Mouse (Mus musculus): ENCODE data around the gene Acadvl.

Acadvl gene

GRCm38 (mm10) chr11:70014880-70015558 is at the start of gene Acadvl:
TSS of gene Acadvl (minus strand) at chr11:70015411.
- Histone ChIP-seq H3K4me1 (replicated peaks; ENCODE audit: low read depth, low read length) (peaks cover 79% of the 10 kb centered on the region), H3K9me3 (ENCODE audit: low read length) (no peaks in the 10 kb centered on the region), H3K4me3 (replicated peaks; ENCODE audit: low read length) (peak within 1 kb of the TSS; percentile 82), H3K36me3 (ENCODE audit: insufficient read depth, low read length) (peaks cover 44% of the 10 kb centered on the region), H3K27me3 (ENCODE audit: insufficient read depth, low read length) (peaks cover 5% of the 10 kb centered on the region; the same call in 1 of the 2 replicates)
- TF ChIP-seq NANOG (IDR thresholded peaks at IDR 0.05; ENCODE audit: borderline replicate concordance, low read length) (no peak), CTCF (conservative IDR thresholded peaks at IDR 0.05; ENCODE audit: low read length) (no peak), POU5F1 (IDR thresholded peaks at IDR 0.05; ENCODE audit: borderline replicate concordance, low read length) (no peak)

GRCm38 (mm10) chr11:70063053-70063452 is 47.8 kb upstream of the Acadvl start:
- TF ChIP-seq POU5F1 (IDR thresholded peaks at IDR 0.05; ENCODE audit: borderline replicate concordance, low read length), result no peak
- peak; percentile 62 for TF ChIP-seq CTCF (conservative IDR thresholded peaks at IDR 0.05; ENCODE audit: low read length)
- no peaks in the 10 kb centered on the region for H3K27me3 ChIP-seq (ENCODE audit: insufficient read depth, low read length)
- H3K4me3 ChIP-seq (replicated peaks; ENCODE audit: low read length), result no peak overlapping the region
- H3K4me1 ChIP-seq (replicated peaks; ENCODE audit: low read depth, low read length), result peaks cover 7% of the 10 kb centered on the region
- H3K36me3 ChIP-seq (ENCODE audit: insufficient read depth, low read length), result no peaks in the 10 kb centered on the region
- no peaks in the 10 kb centered on the region for H3K9me3 ChIP-seq (ENCODE audit: low read length)

- Histone ChIP-seq H3K36me3 (ENCODE audit: insufficient read depth, low read length) (no peaks in the 10 kb centered on the region), H3K4me1 (replicated peaks; ENCODE audit: low read depth, low read length) (peaks cover 16% of the 10 kb centered on the region), H3K9me3 (ENCODE audit: low read length) (no peaks in the 10 kb centered on the region), H3K4me3 (replicated peaks; ENCODE audit: low read length) (no peak overlapping the region), H3K27me3 (ENCODE audit: insufficient read depth, low read length) (peaks cover 10% of the 10 kb centered on the region)
- no peak for TF ChIP-seq CTCF (conservative IDR thresholded peaks at IDR 0.05; ENCODE audit: low read length)
- TF ChIP-seq NANOG (IDR thresholded peaks at IDR 0.05; ENCODE audit: borderline replicate concordance, low read length), result no peak
- TF ChIP-seq POU5F1 (IDR thresholded peaks at IDR 0.05; ENCODE audit: borderline replicate concordance, low read length), result no peak
Observed at GRCm38 (mm10) chr11:70059930-70060329, 44.7 kb upstream of the Acadvl start.

- Histone ChIP-seq H3K27me3 (ENCODE audit: insufficient read depth, low read length) (peaks cover 24% of the 10 kb centered on the region), H3K36me3 (ENCODE audit: insufficient read depth, low read length) (no peaks in the 10 kb centered on the region), H3K4me3 (replicated peaks; ENCODE audit: low read length) (no peak overlapping the region), H3K4me1 (replicated peaks; ENCODE audit: low read depth, low read length) (peaks cover 16% of the 10 kb centered on the region), H3K9me3 (ENCODE audit: low read length) (no peaks in the 10 kb centered on the region)
- no peak for TF ChIP-seq NANOG (IDR thresholded peaks at IDR 0.05; ENCODE audit: borderline replicate concordance, low read length)
- TF ChIP-seq CTCF (conservative IDR thresholded peaks at IDR 0.05; ENCODE audit: low read length), result no peak
- TF ChIP-seq POU5F1 (IDR thresholded peaks at IDR 0.05; ENCODE audit: borderline replicate concordance, low read length), result no peak
Observed at GRCm38 (mm10) chr11:70057805-70058204, 42.6 kb upstream of the Acadvl start.

GRCm38 (mm10) chr11:70055618-70056214 is 40.5 kb upstream of the Acadvl start:
- H3K4me3 ChIP-seq (replicated peaks; ENCODE audit: low read length), result peak overlapping the region; percentile 49
- H3K9me3 ChIP-seq (ENCODE audit: low read length), result no peaks in the 10 kb centered on the region
- peak; percentile 86 for TF ChIP-seq CTCF (conservative IDR thresholded peaks at IDR 0.05; ENCODE audit: low read length)
- no peak for TF ChIP-seq POU5F1 (IDR thresholded peaks at IDR 0.05; ENCODE audit: borderline replicate concordance, low read length)
- H3K4me1 ChIP-seq (replicated peaks; ENCODE audit: low read depth, low read length), result peaks cover 16% of the 10 kb centered on the region
- peaks cover 24% of the 10 kb centered on the region for H3K27me3 ChIP-seq (ENCODE audit: insufficient read depth, low read length)
- H3K36me3 ChIP-seq (ENCODE audit: insufficient read depth, low read length), result no peaks in the 10 kb centered on the region

- Histone ChIP-seq H3K9me3 (ENCODE audit: low read length) (no peaks in the 10 kb centered on the region), H3K27me3 (ENCODE audit: insufficient read depth, low read length) (peaks cover 24% of the 10 kb centered on the region), H3K4me1 (replicated peaks; ENCODE audit: low read depth, low read length) (peaks cover 9% of the 10 kb centered on the region; the same call in 1 of the 2 replicates), H3K4me3 (replicated peaks; ENCODE audit: low read length) (no peak within 1 kb of the TSS), H3K36me3 (ENCODE audit: insufficient read depth, low read length) (no peaks in the 10 kb centered on the region)
- TF ChIP-seq POU5F1 (IDR thresholded peaks at IDR 0.05; ENCODE audit: borderline replicate concordance, low read length) (no peak), CTCF (conservative IDR thresholded peaks at IDR 0.05; ENCODE audit: low read length) (no peak), NANOG (IDR thresholded peaks at IDR 0.05; ENCODE audit: borderline replicate concordance, low read length) (no peak)
Observed at GRCm38 (mm10) chr11:70053898-70054570, 38.8 kb upstream of the Acadvl start, which contains the start of gene Asgr1. TSS of gene Asgr1 (plus strand) at chr11:70054085.

GRCm38 (mm10) chr11:70053156-70053555 is 37.9 kb upstream of the Acadvl start:
- Histone ChIP-seq H3K4me3 (replicated peaks; ENCODE audit: low read length) (no peak overlapping the region), H3K4me1 (replicated peaks; ENCODE audit: low read depth, low read length) (peaks cover 9% of the 10 kb centered on the region; the same call in 1 of the 2 replicates), H3K27me3 (ENCODE audit: insufficient read depth, low read length) (peaks cover 24% of the 10 kb centered on the region), H3K36me3 (ENCODE audit: insufficient read depth, low read length) (no peaks in the 10 kb centered on the region), H3K9me3 (ENCODE audit: low read length) (no peaks in the 10 kb centered on the region)
- TF ChIP-seq POU5F1 (IDR thresholded peaks at IDR 0.05; ENCODE audit: borderline replicate concordance, low read length) (no peak), CTCF (conservative IDR thresholded peaks at IDR 0.05; ENCODE audit: low read length) (no peak), NANOG (IDR thresholded peaks at IDR 0.05; ENCODE audit: borderline replicate concordance, low read length) (no peak)

- Histone ChIP-seq H3K9me3 (ENCODE audit: low read length) (no peaks in the 10 kb centered on the region), H3K27me3 (ENCODE audit: insufficient read depth, low read length) (peaks cover 12% of the 10 kb centered on the region), H3K4me1 (replicated peaks; ENCODE audit: low read depth, low read length) (peaks cover 6% of the 10 kb centered on the region; the same call in 1 of the 2 replicates), H3K4me3 (replicated peaks; ENCODE audit: low read length) (no peak overlapping the region), H3K36me3 (ENCODE audit: insufficient read depth, low read length) (no peaks in the 10 kb centered on the region)
- TF ChIP-seq NANOG (IDR thresholded peaks at IDR 0.05; ENCODE audit: borderline replicate concordance, low read length) (no peak), CTCF (conservative IDR thresholded peaks at IDR 0.05; ENCODE audit: low read length) (peak; percentile 85), POU5F1 (IDR thresholded peaks at IDR 0.05; ENCODE audit: borderline replicate concordance, low read length) (no peak)
Observed at GRCm38 (mm10) chr11:70049816-70050215, 34.6 kb upstream of the Acadvl start.
